Mouse (Mus musculus): Measurements from ENCODE around the gene Rnf217. TPM values are rescaled to one million over a fixed set of nuclear protein-coding genes. Genes with fewer than 3 reads are reported as not detected.
A peak's percentile ranks its signal among the peaks of the same experiment; 100 is the strongest.

Rnf217 gene
- polyA plus RNA-seq, 1 experiment from 2014 or later: 2.1 TPM

GRCm38 (mm10) chr10:31580722-31581121 is 28.3 kb downstream of the Rnf217 start:
- Histone ChIP-seq H3K27me3 (replicated peaks; ENCODE audit: control insufficient read depth, insufficient read depth, low read length) (no peaks in the 10 kb centered on the region), H3K9ac (ENCODE audit: low read length) (no peak overlapping the region), H3K9me3 (replicated peaks; ENCODE audit: control insufficient read depth, low read length) (no peaks in the 10 kb centered on the region), H3K4me2 (ENCODE audit: low read length) (no peak overlapping the region), H3K27ac (ENCODE audit: low read depth, low read length) (no peak overlapping the region), H3K36me3 (ENCODE audit: control insufficient read depth, insufficient read depth, low read length) (no peaks in the 10 kb centered on the region), H3K4me1 (ENCODE audit: control insufficient read depth, insufficient read depth, low read length) (no peaks in the 10 kb centered on the region), H3K4me3 (ENCODE audit: low read depth, low read length) (no peak overlapping the region)
- 96% methylated on average over 4 of the region's 4 CpGs for WGBS
- DNase-seq (ENCODE audit: low spot score): no peak
- ATAC-seq: no peak

GRCm38 (mm10) chr10:31580073-31580472 is 28.9 kb downstream of the Rnf217 start:
- Histone ChIP-seq H3K36me3 (ENCODE audit: control insufficient read depth, insufficient read depth, low read length) (no peaks in the 10 kb centered on the region), H3K9me3 (replicated peaks; ENCODE audit: control insufficient read depth, low read length) (no peaks in the 10 kb centered on the region), H3K27me3 (replicated peaks; ENCODE audit: control insufficient read depth, insufficient read depth, low read length) (no peaks in the 10 kb centered on the region), H3K4me3 (ENCODE audit: low read depth, low read length) (no peak overlapping the region), H3K27ac (ENCODE audit: low read depth, low read length) (no peak overlapping the region), H3K4me2 (ENCODE audit: low read length) (no peak overlapping the region), H3K4me1 (ENCODE audit: control insufficient read depth, insufficient read depth, low read length) (no peaks in the 10 kb centered on the region), H3K9ac (ENCODE audit: low read length) (no peak overlapping the region)
- ATAC-seq (no peak), DNase-seq (ENCODE audit: low spot score) (no peak)
- 91% methylated on average over 1 of the region's 1 CpGs for WGBS

- H3K27ac ChIP-seq (ENCODE audit: low read depth, low read length): no peak overlapping the region
- H3K9ac ChIP-seq (ENCODE audit: low read length): no peak overlapping the region
- no peaks in the 10 kb centered on the region for H3K36me3 ChIP-seq (ENCODE audit: control insufficient read depth, insufficient read depth, low read length)
- no peak overlapping the region for H3K4me3 ChIP-seq (ENCODE audit: low read depth, low read length)
- 94% methylated on average over 4 of the region's 4 CpGs for WGBS
- no peak for DNase-seq (ENCODE audit: low spot score)
- no peak for ATAC-seq
- H3K9me3 ChIP-seq (replicated peaks; ENCODE audit: control insufficient read depth, low read length): no peaks in the 10 kb centered on the region
- H3K4me2 ChIP-seq (ENCODE audit: low read length): no peak overlapping the region
- no peaks in the 10 kb centered on the region for H3K27me3 ChIP-seq (replicated peaks; ENCODE audit: control insufficient read depth, insufficient read depth, low read length)
- H3K4me1 ChIP-seq (ENCODE audit: control insufficient read depth, insufficient read depth, low read length): no peaks in the 10 kb centered on the region
Observed at GRCm38 (mm10) chr10:31573267-31573666, 35.7 kb downstream of the Rnf217 start.

- Histone ChIP-seq H3K9ac (ENCODE audit: low read length) (no peak overlapping the region), H3K27ac (ENCODE audit: low read depth, low read length) (no peak overlapping the region), H3K9me3 (replicated peaks; ENCODE audit: control insufficient read depth, low read length) (no peaks in the 10 kb centered on the region), H3K4me3 (ENCODE audit: low read depth, low read length) (no peak overlapping the region), H3K27me3 (replicated peaks; ENCODE audit: control insufficient read depth, insufficient read depth, low read length) (no peaks in the 10 kb centered on the region), H3K4me2 (ENCODE audit: low read length) (no peak overlapping the region), H3K4me1 (ENCODE audit: control insufficient read depth, insufficient read depth, low read length) (no peaks in the 10 kb centered on the region), H3K36me3 (ENCODE audit: control insufficient read depth, insufficient read depth, low read length) (no peaks in the 10 kb centered on the region)
- WGBS: 90% methylated on average over 2 of the region's 2 CpGs
- no peak for DNase-seq (ENCODE audit: low spot score)
- no peak for ATAC-seq
Observed at GRCm38 (mm10) chr10:31557311-31557710, 51.7 kb downstream of the Rnf217 start.

GRCm38 (mm10) chr10:31555433-31555960 is 53.5 kb downstream of the Rnf217 start:
- no peak overlapping the region for H3K4me2 ChIP-seq (ENCODE audit: low read length)
- no peak overlapping the region for H3K4me3 ChIP-seq (ENCODE audit: low read depth, low read length)
- no peaks in the 10 kb centered on the region for H3K27me3 ChIP-seq (replicated peaks; ENCODE audit: control insufficient read depth, insufficient read depth, low read length)
- DNase-seq (ENCODE audit: low spot score) (no peak), ATAC-seq (no peak)
- no peaks in the 10 kb centered on the region for H3K4me1 ChIP-seq (ENCODE audit: control insufficient read depth, insufficient read depth, low read length)
- WGBS: 92% methylated on average over 6 of the region's 6 CpGs
- H3K9me3 ChIP-seq (replicated peaks; ENCODE audit: control insufficient read depth, low read length): no peaks in the 10 kb centered on the region
- no peak overlapping the region for H3K9ac ChIP-seq (ENCODE audit: low read length)
- no peaks in the 10 kb centered on the region for H3K36me3 ChIP-seq (ENCODE audit: control insufficient read depth, insufficient read depth, low read length)
- H3K27ac ChIP-seq (ENCODE audit: low read depth, low read length): no peak overlapping the region

- no peaks in the 10 kb centered on the region for H3K36me3 ChIP-seq (ENCODE audit: control insufficient read depth, insufficient read depth, low read length)
- no peaks in the 10 kb centered on the region for H3K9me3 ChIP-seq (replicated peaks; ENCODE audit: control insufficient read depth, low read length)
- no peak overlapping the region for H3K9ac ChIP-seq (ENCODE audit: low read length)
- no peak for ATAC-seq
- no peak overlapping the region for H3K4me3 ChIP-seq (ENCODE audit: low read depth, low read length)
- DNase-seq (ENCODE audit: low spot score): no peak
- WGBS: 92% methylated on average over 4 of the region's 4 CpGs
- H3K27me3 ChIP-seq (replicated peaks; ENCODE audit: control insufficient read depth, insufficient read depth, low read length): no peaks in the 10 kb centered on the region
- H3K27ac ChIP-seq (ENCODE audit: low read depth, low read length): no peak overlapping the region
- no peak overlapping the region for H3K4me2 ChIP-seq (ENCODE audit: low read length)
- no peaks in the 10 kb centered on the region for H3K4me1 ChIP-seq (ENCODE audit: control insufficient read depth, insufficient read depth, low read length)
Observed at GRCm38 (mm10) chr10:31553302-31553701, 55.7 kb downstream of the Rnf217 start.

GRCm38 (mm10) chr10:31551850-31552249 is 57.1 kb downstream of the Rnf217 start:
- Histone ChIP-seq H3K9me3 (replicated peaks; ENCODE audit: control insufficient read depth, low read length) (no peaks in the 10 kb centered on the region), H3K9ac (ENCODE audit: low read length) (no peak overlapping the region), H3K4me3 (ENCODE audit: low read depth, low read length) (no peak overlapping the region), H3K27ac (ENCODE audit: low read depth, low read length) (peak overlapping the region; percentile 23; the same call in 1 of the 2 replicates), H3K36me3 (ENCODE audit: control insufficient read depth, insufficient read depth, low read length) (no peaks in the 10 kb centered on the region), H3K27me3 (replicated peaks; ENCODE audit: control insufficient read depth, insufficient read depth, low read length) (no peaks in the 10 kb centered on the region), H3K4me2 (ENCODE audit: low read length) (no peak overlapping the region), H3K4me1 (ENCODE audit: control insufficient read depth, insufficient read depth, low read length) (no peaks in the 10 kb centered on the region)
- no peak for DNase-seq (ENCODE audit: low spot score)
- WGBS: 78% methylated on average over 7 of the region's 7 CpGs
- 0 out of 2 replicates have a peak, but pooled peaks have one; percentile 1 for ATAC-seq

GRCm38 (mm10) chr10:31551362-31551761 is 57.6 kb downstream of the Rnf217 start:
- H3K36me3 ChIP-seq (ENCODE audit: control insufficient read depth, insufficient read depth, low read length): no peaks in the 10 kb centered on the region
- ATAC-seq: peak; percentile 90
- peak; percentile 87 for DNase-seq (ENCODE audit: low spot score)
- H3K9me3 ChIP-seq (replicated peaks; ENCODE audit: control insufficient read depth, low read length): no peaks in the 10 kb centered on the region
- WGBS: 19% methylated on average over 1 of the region's 1 CpGs
- H3K4me2 ChIP-seq (ENCODE audit: low read length): no peak overlapping the region
- no peaks in the 10 kb centered on the region for H3K27me3 ChIP-seq (replicated peaks; ENCODE audit: control insufficient read depth, insufficient read depth, low read length)
- H3K27ac ChIP-seq (ENCODE audit: low read depth, low read length): peak overlapping the region; percentile 1; the same call in 1 of the 2 replicates
- no peaks in the 10 kb centered on the region for H3K4me1 ChIP-seq (ENCODE audit: control insufficient read depth, insufficient read depth, low read length)
- no peak overlapping the region for H3K4me3 ChIP-seq (ENCODE audit: low read depth, low read length)
- no peak overlapping the region for H3K9ac ChIP-seq (ENCODE audit: low read length)

- Histone ChIP-seq H3K27ac (ENCODE audit: low read depth, low read length) (no peak overlapping the region), H3K9ac (ENCODE audit: low read length) (no peak overlapping the region), H3K9me3 (replicated peaks; ENCODE audit: control insufficient read depth, low read length) (no peaks in the 10 kb centered on the region), H3K4me3 (ENCODE audit: low read depth, low read length) (no peak overlapping the region), H3K4me2 (ENCODE audit: low read length) (no peak overlapping the region), H3K27me3 (replicated peaks; ENCODE audit: control insufficient read depth, insufficient read depth, low read length) (no peaks in the 10 kb centered on the region), H3K36me3 (ENCODE audit: control insufficient read depth, insufficient read depth, low read length) (no peaks in the 10 kb centered on the region), H3K4me1 (ENCODE audit: control insufficient read depth, insufficient read depth, low read length) (no peaks in the 10 kb centered on the region)
- ATAC-seq (no peak), DNase-seq (ENCODE audit: low spot score) (no peak)
- WGBS: 74% methylated on average over 2 of the region's 2 CpGs
Observed at GRCm38 (mm10) chr10:31547156-31547555, 61.8 kb downstream of the Rnf217 start.
